Mouse (Mus musculus) thymus, postnatal 4 days (tissue): ENCODE results near the gene Ran.

Source experiments
- DNase-seq: peaks from one replicate; pipeline ENCODE4 v3.0.0; 2021

Ran gene

GRCm38 (mm10) chr5:129066541-129067230 lies 46.8 kb downstream of the Ran start:
- no peak for DNase-seq

GRCm38 (mm10) chr5:129067231-129067834 lies 47.5 kb downstream of the Ran start:
- DNase-seq, result no peak

- no peak for DNase-seq
Observed at GRCm38 (mm10) chr5:129071761-129072280, 52.0 kb downstream of the Ran start.

GRCm38 (mm10) chr5:129073404-129073803 lies 53.5 kb downstream of the Ran start:
- no peak for DNase-seq
